Mouse (Mus musculus) cerebellum, adult 2 months (tissue): Measurements from ENCODE around the gene Depp1.

Experiments
- CTCF ChIP-seq: fragments of 200-500 bp; IDR thresholded peaks from 2 replicates; pipeline ENCODE4 v1.5.1; 2011; ENCODE audit warnings: low read depth, mild to moderate bottlenecking, control low read depth, low read length, moderate library complexity, borderline replicate concordance; ENCODE audit not compliant: insufficient read depth
- POLR2A ChIP-seq: fragments of 200-500 bp; IDR thresholded peaks from 2 replicates; pipeline ENCODE4 v1.6.1; 2011; ENCODE audit warnings: low read length, control low read depth, borderline replicate concordance; ENCODE audit not compliant: insufficient read depth

- TF ChIP-seq POLR2A (no peak), CTCF (peak; percentile 13; the same call in 1 of the 2 replicates)
These were observed 43.2 kb upstream of the Depp1 start for GRCm38 (mm10) chr6:116607230-116607629.
